Mouse (Mus musculus) layer of hippocampus, postnatal 10 days (tissue): Measurements from ENCODE around the gene Smchd1. TPM values are rescaled to one million over a fixed set of nuclear protein-coding genes. Genes with fewer than 3 reads are reported as not detected.

Experiments used
- DNase-seq, 2 experiments: peaks; one replicate each; pipeline ENCODE4 v3.0.0; 2021; ENCODE audit warnings: low spot score in 2 of 2
- total RNA-seq, 2 experiments: library from RNA; stranded (reverse); gene quantifications; 2 replicates each; pipeline ENCODE4 v1.2.3; 2021

Smchd1 gene
- total RNA-seq, 2 experiments from 2014 or later: 29.0 to 37.1 TPM

DNA sequence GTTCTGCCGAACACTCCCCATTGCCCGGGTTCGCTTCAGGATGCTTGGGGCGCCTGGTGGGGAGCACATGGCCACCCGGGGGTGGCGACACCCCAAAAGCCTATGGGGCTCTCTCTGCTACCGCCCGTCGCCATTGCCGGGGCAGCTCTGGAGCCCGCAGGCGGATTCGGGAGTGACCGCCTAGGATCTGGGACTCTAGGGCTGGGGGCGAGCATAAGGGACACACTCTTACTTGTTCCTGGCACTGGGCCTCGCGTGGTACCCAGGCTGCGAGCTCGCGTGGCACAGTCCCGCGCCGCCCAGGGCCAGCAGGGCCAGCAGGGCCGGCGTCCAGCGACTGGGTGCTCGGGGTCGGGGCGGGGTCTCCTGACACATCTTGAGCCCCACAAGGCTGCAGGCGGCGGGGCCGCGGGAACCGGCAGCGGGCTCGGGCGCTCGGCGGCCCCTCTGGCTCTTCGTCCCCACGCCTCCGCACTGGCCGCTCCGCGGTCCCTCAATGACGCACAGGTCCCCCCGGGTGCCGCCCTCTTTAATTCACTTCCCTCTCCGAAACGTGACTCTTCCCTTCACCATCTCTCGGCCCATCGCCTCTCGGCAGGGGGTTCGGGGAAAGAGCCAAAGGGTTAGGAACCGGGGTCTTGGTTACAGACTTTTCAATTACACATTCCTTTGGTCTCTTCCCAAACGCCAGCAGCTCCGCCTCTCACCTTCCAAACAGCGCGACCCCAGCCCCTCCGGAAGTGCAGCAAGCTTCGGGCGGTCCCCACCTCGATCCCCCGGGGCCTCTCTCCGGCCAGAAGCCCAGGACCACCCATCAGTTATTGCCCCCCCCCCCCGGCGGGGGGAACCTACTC lies 164.4 kb downstream of the Smchd1 start:
- DNase-seq: peak; percentile 21 to 31

DNA sequence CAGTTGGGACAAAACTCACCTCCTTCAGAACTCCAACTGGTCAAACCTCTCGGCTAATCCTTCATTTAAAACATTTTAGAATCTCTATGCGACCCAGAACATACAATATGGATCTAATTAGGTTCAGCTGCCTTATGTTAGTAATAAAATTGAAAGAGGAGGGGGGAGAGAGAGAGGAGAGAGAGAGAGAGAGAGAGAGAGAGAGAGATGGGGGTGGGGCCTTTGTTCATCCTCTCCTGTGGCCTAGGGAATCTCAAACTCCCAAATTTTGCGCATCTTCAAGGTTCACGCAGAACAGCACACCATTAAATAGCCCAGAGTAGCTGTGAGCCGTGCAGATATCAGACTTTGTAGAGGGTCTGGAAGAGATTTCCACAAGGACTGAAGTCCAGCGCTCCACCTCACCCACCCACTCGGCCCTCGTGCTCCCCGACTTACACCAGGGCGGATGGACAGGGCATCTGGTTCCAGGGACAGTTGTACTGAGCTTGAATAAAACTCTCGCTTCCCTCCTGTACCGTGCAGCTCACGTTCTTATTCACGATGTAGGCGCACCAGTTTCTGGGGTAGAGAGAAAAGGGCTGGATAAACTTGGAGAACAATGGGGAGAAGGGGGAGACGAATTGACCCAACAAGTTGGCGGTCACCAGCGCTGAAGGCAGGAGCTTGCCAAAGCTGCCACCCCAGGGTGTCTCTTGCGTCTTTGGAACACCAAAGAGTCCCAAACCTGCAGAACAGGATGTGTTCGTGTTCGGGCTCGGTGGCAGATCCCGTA lies 165.2 kb downstream of the Smchd1 start:
- peak in 1 of 2 experiments; percentile 20 for DNase-seq

DNA sequence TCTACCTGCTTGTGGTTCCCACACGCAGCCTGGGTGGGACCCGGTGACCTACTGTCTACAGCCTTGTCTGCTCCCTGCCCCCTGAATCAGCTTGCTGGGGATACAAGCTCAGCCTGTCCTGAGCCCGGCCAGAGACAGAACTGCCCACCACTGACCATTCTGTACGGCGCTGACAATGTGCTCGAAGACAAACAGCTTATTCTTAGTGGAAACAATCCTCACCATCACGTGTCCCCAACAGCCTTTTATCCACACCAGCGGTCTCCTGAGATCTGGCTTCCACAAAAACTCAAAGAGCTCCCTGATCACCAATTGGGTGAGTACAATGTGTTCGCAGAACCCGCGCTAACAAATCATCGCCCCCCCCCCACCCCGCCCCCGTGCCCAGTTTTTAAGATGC lies 166.0 kb downstream of the Smchd1 start:
- DNase-seq: no peak

DNA sequence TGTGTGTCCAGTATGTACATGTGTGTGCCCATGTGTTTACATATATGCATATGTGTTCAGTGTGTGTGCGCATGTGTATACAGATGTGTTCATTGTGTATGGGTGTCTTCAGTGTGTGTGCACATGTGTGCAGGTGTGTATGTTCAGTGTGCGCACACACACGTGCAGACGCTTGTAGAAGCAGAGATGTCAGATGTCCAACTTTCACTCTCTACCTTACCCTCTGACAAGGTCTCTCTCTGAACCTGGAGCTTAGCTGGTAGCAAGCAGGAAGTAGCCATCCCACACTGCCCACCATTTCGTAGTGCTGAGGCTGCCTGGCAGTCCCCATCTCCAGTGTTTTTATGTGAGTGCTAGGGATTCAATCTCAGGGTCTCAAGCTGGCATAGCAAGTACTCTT lies 166.8 kb downstream of the Smchd1 start:
- DNase-seq: no peak

DNA sequence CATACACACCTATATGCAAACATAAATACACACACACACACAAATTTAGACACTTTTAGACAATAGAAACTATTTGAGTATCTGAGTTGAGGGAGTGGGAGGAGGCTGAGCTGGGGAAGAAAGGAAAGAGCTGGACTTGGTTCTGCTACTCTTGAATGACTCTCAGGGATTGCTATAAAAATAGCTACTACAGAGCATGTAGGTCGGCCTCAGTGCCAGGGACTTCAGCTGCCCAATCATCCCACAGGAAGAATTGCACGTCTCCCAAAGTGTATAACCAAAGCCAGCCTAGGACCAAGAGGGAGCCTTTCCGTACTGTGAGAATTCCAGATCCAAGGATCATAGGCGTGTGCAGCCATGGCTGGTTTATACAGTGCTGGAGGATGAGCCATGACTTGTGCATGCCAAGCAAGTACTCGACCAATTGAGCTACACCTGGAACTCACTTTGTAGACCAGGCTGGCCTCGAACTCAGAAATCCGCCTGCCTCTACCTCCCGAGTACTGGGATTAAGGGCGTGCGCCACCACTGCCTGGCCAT lies 167.8 kb downstream of the Smchd1 start:
- DNase-seq: no peak

DNA sequence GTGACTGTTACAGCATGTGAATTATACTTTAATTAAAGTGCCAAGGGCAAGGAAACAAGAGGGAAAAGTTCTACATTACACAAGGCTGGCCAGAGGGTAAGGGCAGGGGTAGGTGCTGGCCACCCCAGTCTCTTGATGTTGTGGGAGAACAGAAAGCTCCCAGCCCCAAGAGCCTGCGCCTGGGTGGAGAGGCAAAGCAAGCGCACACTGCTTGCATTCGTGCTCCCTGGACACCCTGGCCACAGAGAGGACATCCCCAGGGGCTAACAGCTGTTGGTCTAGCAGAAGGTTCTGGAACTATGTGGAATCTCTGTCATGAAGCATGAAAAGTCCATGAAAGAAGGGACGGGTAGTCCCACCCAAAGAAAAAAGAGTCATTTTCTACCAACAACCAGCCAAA lies 168.4 kb downstream of the Smchd1 start:
- no peak for DNase-seq

DNA sequence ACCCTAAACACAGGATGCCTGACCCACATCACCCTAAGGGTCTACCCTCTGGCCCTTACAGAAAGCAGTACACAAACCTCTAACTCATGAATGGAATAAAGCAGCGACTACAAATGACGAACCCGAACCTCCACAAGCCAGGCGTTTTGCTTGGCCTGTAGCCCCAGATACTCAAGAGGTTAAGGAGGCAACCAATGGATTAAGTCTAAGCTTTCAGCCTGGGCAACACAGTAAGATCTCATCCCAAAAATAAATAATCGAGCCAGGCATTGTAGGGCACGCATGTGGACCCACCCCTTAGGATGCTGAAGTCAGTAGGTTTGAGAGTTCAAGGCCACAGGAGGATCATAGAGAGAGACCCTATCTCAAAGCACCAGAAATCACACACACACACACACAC lies 169.1 kb downstream of the Smchd1 start:
- DNase-seq: no peak

DNA sequence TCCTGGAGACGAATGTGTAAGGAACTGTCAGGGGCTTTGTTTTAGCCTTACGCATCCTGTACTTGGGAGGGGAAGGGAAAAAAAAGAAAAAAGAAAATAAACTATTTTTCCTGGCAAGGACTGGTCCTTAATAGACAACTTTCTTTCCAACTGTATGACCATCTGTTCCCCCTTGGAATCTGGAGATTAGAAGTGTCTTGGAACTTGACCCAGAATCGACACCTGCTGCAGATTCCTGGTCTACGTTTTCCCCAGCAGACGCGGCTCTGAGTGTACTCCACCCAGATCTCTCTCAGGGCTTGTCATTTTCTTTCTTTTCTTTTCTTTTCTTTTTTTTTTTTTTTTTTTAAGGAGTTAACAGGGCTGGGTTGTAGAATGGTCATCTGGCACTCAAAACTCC lies 171.7 kb downstream of the Smchd1 start:
- DNase-seq: no peak

DNA sequence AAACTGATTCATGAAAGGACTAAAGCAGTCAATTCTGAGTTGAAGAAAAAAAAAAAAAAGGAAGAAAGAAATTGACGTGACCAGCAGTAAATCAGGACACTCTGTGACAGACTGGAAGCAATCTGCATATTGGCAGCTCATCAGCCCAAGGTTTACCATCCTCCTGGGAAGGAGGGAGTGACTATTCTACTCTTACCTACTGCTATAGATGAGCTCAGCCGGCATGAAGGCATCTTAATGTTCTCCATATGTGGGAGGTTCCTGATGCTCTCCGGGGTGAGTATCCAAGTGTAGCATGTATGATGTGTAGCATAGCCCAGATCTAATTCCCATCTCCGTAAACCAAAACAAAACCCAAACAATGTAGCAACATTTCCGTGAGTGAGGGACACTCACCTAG lies 173.7 kb downstream of the Smchd1 start:
- no peak for DNase-seq

DNA sequence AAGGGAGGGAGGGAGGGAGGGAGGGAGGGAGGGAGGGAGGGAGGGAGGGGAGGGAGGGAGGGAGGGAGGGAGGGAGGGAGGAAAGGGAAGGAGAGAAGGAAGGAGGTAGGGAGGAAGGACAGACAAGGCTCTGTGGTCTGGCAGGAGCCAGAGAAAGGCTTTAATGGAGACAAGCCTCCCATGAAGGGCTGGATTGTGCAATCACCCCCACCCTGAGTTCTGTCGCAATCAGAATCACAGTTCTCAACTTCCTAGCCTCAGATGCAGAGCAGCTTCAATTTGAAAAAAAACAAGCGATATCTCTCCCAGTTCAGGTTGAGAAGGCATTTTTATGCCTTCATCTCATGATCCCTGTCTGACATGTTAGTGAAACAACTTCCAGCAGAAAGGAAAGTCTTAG lies 174.8 kb downstream of the Smchd1 start:
- no peak for DNase-seq

DNA sequence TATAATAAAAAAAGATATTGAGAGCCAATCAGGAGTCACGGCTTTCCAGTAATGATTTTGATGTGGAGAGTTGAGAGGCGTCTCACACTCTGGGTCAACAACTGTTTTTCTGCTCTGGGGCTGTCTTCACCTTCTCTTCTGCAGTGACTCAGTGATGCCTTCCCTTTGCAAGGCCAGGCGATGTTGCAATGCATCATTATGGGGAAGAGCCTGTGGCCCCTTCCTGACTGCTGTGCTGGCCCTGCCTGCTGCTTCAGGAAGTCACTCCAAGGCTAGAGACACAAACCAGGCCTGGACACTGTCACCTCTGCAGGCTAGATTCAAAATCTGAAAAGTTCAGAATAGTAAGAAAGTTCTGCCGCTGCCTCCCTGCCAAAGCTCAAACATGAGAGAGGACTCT lies 175.3 kb downstream of the Smchd1 start:
- no peak for DNase-seq

DNA sequence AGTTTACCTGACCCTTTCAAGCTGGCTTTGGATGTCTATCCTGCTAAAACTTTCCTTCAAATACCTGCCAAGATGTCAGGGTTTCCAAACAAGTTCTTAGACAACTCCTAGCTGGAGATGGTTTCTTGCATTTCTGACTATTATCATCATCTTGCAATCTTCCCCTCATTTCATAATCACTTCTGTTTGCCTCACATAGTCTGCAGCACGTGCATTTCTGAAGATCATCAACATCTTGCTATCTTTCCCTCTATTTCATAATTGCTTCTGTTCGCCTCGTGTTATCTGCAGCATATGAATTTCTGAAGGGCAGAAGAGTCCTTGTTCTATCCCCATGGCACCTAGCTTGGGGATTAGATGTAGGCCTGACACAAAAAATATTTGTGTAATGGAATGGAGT lies 180.6 kb downstream of the Smchd1 start:
- DNase-seq: no peak

Other genes with a start within 250 kb of the Smchd1 start
- gene Emilin2, start 163.4 kb downstream of the Smchd1 start, total RNA-seq: 1 to 10 TPM; 5.0 to 6.4 TPM
- gene Gm4707, start 15.4 kb downstream of the Smchd1 start, total RNA-seq: 1 to 10 TPM; 2.1 to 4.0 TPM
- gene Ndc80, start 51.5 kb upstream of the Smchd1 start, total RNA-seq: 1 to 10 TPM; 2.2 TPM
- gene Spdya, start 76.7 kb upstream of the Smchd1 start, total RNA-seq: 1 to 10 TPM; 1.4 to 1.5 TPM
- 10 to 100 TPM; 33.3 to 35.9 TPM for gene Wdr43, start 140.6 kb upstream of the Smchd1 start, total RNA-seq
- 1 to 10 TPM; 1.6 to 2.4 TPM for gene Togaram2, start 197.9 kb upstream of the Smchd1 start, total RNA-seq